ENCODE assay signal across 34 mouse cellular contexts in the genomic region with DNA sequence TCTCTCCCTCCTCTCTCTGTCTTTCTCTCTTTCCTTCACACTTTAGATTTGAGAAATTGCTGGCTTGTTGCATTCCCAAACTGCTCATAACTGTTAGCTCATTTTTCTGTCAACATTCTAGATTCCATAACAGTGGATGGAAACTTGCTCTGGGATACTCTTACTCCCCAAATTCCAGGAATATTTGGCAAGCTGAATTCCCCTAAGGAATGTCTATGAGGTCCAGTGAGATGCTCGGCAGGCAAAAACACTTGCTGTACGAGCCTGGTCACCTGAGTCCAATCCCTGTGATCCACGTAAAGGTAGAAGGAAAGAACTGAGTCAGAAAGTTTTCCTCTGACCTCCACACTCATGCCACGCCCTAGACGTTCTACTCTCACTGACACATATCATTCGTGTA. TPM values are rescaled to one million over a fixed set of nuclear protein-coding genes. Genes with fewer than 3 reads are reported as not detected.
DNase-seq lines count a peak whose midpoint lies in the region; ATAC-seq and TF ChIP-seq lines count a peak whose summit lies in the region.
"Had no signal": no experiment of that assay in that cellular context is flagged by ENCODE, and none has a peak within 500 bp of the region (broad histone marks: within the 10 kb centered on the region; RNA-seq: fewer than 3 reads in every experiment).

No protein-coding gene starts in this region.

- H3K36me3 ChIP-seq in heart, adult 2 months (ENCODE audit: control insufficient read depth, insufficient read depth, low read length): peaks cover 28% of the 10 kb centered on the region
- no peaks in the 10 kb centered on the region for H3K36me3 ChIP-seq in kidney, adult 2 months (ENCODE audit: control insufficient read depth, insufficient read depth, low read length)
- no peaks in the 10 kb centered on the region for H3K36me3 ChIP-seq in lung, embryonic 16.5 days (ENCODE audit: control insufficient read depth, insufficient read depth, low read length)
- H3K36me3 ChIP-seq: hindbrain, embryonic 13.5 days; midbrain, embryonic 10.5 days; stomach, embryonic 15.5 days had no signal

- peak; percentile 88 for DNase-seq in heart, adult 11 months
- DNase-seq in heart, adult 2 months: no peak
- peak; percentile 21 for DNase-seq in kidney, adult 2 months
- no peak for DNase-seq in kidney, postnatal 36 days
- no peak for DNase-seq in lung, adult 2 months
- DNase-seq in lung, postnatal 36 days: peak; percentile 49
- DNase-seq in right cerebral cortex, postnatal 10 days (ENCODE audit: low spot score in 2 of 2): no peak
- DNase-seq: cerebellum, adult 9-10 months; gastrocnemius, postnatal 25 days; kidney, postnatal 25 days; layer of hippocampus, adult 9-11 months; left cerebral cortex, postnatal 4 days; right cerebral cortex, postnatal 25 days; thymus, adult 2 months had no signal

- intact Hi-C loops in heart, adult 2 months (cut with DNase I): no loop called here

- peak; percentile 34; the same call in 1 of the 2 replicates for ATAC-seq in lung, embryonic 16.5 days (ENCODE audit: low read depth)
- ATAC-seq: forebrain, embryonic 13.5 days; inflammation-experienced regulatory T-cells, adult 6 months had no signal

- H3K4me2 ChIP-seq in lung, embryonic 16.5 days (ENCODE audit: low read depth, low read length): no peak overlapping the region
- H3K4me2 ChIP-seq: forebrain, embryonic 13.5 days; hindbrain, embryonic 13.5 days; liver, embryonic 11.5 days; stomach, embryonic 15.5 days had no signal

- H3K4me1 ChIP-seq in heart, adult 2 months (ENCODE audit: control insufficient read depth, insufficient read depth, low read length): peaks cover 7% of the 10 kb centered on the region
- H3K4me1 ChIP-seq in kidney, adult 2 months (ENCODE audit: control insufficient read depth, insufficient read depth, low read length): peaks cover 2% of the 10 kb centered on the region; the same call in 1 of the 2 replicates
- peaks cover 3% of the 10 kb centered on the region for H3K4me1 ChIP-seq in lung, embryonic 16.5 days (replicated peaks; ENCODE audit: control insufficient read depth, insufficient read depth, low read length)
- H3K4me1 ChIP-seq in lung, adult 2 months (ENCODE audit: control insufficient read depth, insufficient read depth, low read length): no peaks in the 10 kb centered on the region
- H3K4me1 ChIP-seq: forebrain, embryonic 13.5 days; hindbrain, embryonic 13.5 days; midbrain, embryonic 10.5 days; stomach, embryonic 15.5 days had no signal

- peaks cover 4% of the 10 kb centered on the region; the same call in 1 of the 2 replicates for H3K27me3 ChIP-seq in heart, adult 2 months (ENCODE audit: control insufficient read depth, insufficient read depth, low read length)
- no peaks in the 10 kb centered on the region for H3K27me3 ChIP-seq in kidney, adult 2 months (replicated peaks; ENCODE audit: control insufficient read depth, insufficient read depth, low read length)
- H3K27me3 ChIP-seq in lung, embryonic 16.5 days (ENCODE audit: control insufficient read depth, insufficient read depth, low read depth, low read length): peaks cover 3% of the 10 kb centered on the region; the same call in 1 of the 2 replicates
- H3K27me3 ChIP-seq: CH12.LX; stomach, embryonic 15.5 days had no signal

- no peak for TF ChIP-seq POLR2A in heart, adult 2 months (IDR thresholded peaks at IDR 0.05; ENCODE audit: insufficient read depth, low read depth, low read length)
- no peak for TF ChIP-seq POLR2A in kidney, adult 2 months (IDR thresholded peaks at IDR 0.05; ENCODE audit: low read depth, low read length)
- no peak for TF ChIP-seq POLR2A in lung, adult 2 months (IDR thresholded peaks at IDR 0.05; ENCODE audit: borderline replicate concordance, extremely low read depth, low read depth, low read length)

- no peaks in the 10 kb centered on the region for H3K79me2 ChIP-seq in heart, adult 2 months (replicated peaks; ENCODE audit: control insufficient read depth, insufficient read depth, low read length)

- TF ChIP-seq EP300 in heart, adult 2 months (IDR thresholded peaks at IDR 0.05; ENCODE audit: insufficient read depth, low read depth, low read length): no peak

- H3K27ac ChIP-seq in heart, adult 2 months: no peak overlapping the region
- H3K27ac ChIP-seq in kidney, adult 2 months (ENCODE audit: insufficient read depth, low read depth, low read length): peak overlapping the region; percentile 29; the same call in 1 of the 2 replicates
- no peak overlapping the region for H3K27ac ChIP-seq in lung, embryonic 16.5 days (ENCODE audit: low read length)
- H3K27ac ChIP-seq: forebrain, embryonic 13.5 days; hindbrain, embryonic 13.5 days; left cerebral cortex, adult 2 months; macrophage; midbrain, embryonic 10.5 days; stomach, embryonic 15.5 days had no signal

- H3K4me3 ChIP-seq in heart, adult 2 months: no peak overlapping the region
- no peak overlapping the region for H3K4me3 ChIP-seq in kidney, adult 2 months (ENCODE audit: insufficient read depth, low read depth, low read length)
- H3K4me3 ChIP-seq in lung, embryonic 16.5 days (ENCODE audit: low read length): no peak overlapping the region
- H3K4me3 ChIP-seq in lung, adult 2 months (replicated peaks; ENCODE audit: extremely low read depth, low read depth, low read length): no peak overlapping the region
- H3K4me3 ChIP-seq: erythroblast, embryonic 14.5 days; forebrain, embryonic 13.5 days; hindbrain, embryonic 13.5 days; left cerebral cortex, adult 2 months; midbrain, embryonic 10.5 days; stomach, embryonic 15.5 days had no signal

- H3K9ac ChIP-seq in heart, adult 2 months (ENCODE audit: low read depth, low read length): no peak overlapping the region
- H3K9ac ChIP-seq in lung, embryonic 16.5 days (ENCODE audit: low read length): no peak overlapping the region
- H3K9ac ChIP-seq: forebrain, embryonic 13.5 days; hindbrain, embryonic 13.5 days; stomach, embryonic 15.5 days had no signal

- WGBS in heart, adult 2 months: 54% methylated on average over 6 of the region's 6 CpGs
- WGBS in kidney, adult 2 months: 56% methylated on average over 6 of the region's 6 CpGs
- WGBS in lung, embryonic 16.5 days: 46% methylated on average over 6 of the region's 6 CpGs
- WGBS in lung, adult 2 months: 54% methylated on average over 6 of the region's 6 CpGs

- H3K9me3 ChIP-seq in lung, embryonic 16.5 days (ENCODE audit: control insufficient read depth, low read length): peaks cover 5% of the 10 kb centered on the region; the same call in 1 of the 2 replicates
- H3K9me3 ChIP-seq: stomach, embryonic 15.5 days had no signal

- TF ChIP-seq CTCF in heart, adult 2 months (IDR thresholded peaks at IDR 0.05): no peak
- TF ChIP-seq CTCF in kidney, adult 2 months (conservative IDR thresholded peaks at IDR 0.05; ENCODE audit: insufficient read depth, insufficient read length, low read depth, low read length): no peak
- no peak for TF ChIP-seq CTCF in lung, adult 2 months (IDR thresholded peaks at IDR 0.05; ENCODE audit: insufficient read depth, low read length)

RNA-seq across cellular contexts. Expression of gene 9230112D13Rik, which starts 9.9 kb away (rescaled TPM):
- total RNA-seq in heart, adult 2 months (2021): not detected
- polyA plus RNA-seq in heart, adult 2 months (2012; rRNA removed): not detected in 2 replicates
- polyA plus RNA-seq in kidney, adult 2 months (2012; rRNA removed): not detected in 2 replicates
- not detected in 2 replicates for polyA plus RNA-seq in lung, embryonic 16.5 days (2015; fragmentation: Nextera tagmentation; extraction: Ambion mirVana)
- not detected in 2 replicates for polyA plus RNA-seq in lung, adult 2 months (2012; rRNA removed)
- total RNA-seq: adrenal gland, adult 18-20 months; common myeloid progenitor, adult 5-6 weeks; gastrocnemius, postnatal 25 days; left cerebral cortex, adult 2 months; left cerebral cortex, postnatal 4 days; MEL; midbrain, postnatal 0 days; neutrophil, adult 5-6 weeks had no signal
- polyA plus RNA-seq: embryonic facial prominence, embryonic 11.5 days; forebrain, embryonic 13.5 days; frontal cortex, adult 2 months; heart, embryonic 14.5 days; hindbrain, embryonic 13.5 days; inflammation-experienced regulatory T-cells, adult 6 months; liver, embryonic 11.5 days; macrophage; midbrain, embryonic 10.5 days; midbrain, postnatal 0 days; spleen, adult 2 months; stomach, embryonic 15.5 days; thymus, adult 2 months had no signal

RNA-seq across cellular contexts. Expression of gene Bmpr1a, which starts 29.4 kb away (rescaled TPM):
- 10 to 100 TPM; 58.4 to 62.5 TPM for total RNA-seq in heart, adult 2 months (2021)
- polyA plus RNA-seq in heart, adult 2 months (2012; rRNA removed): 13.8 and 38.2 TPM in 2 replicates
- polyA plus RNA-seq in kidney, adult 2 months (2012; rRNA removed): 11.0 and 11.4 TPM in 2 replicates
- polyA plus RNA-seq in lung, embryonic 16.5 days (2015; fragmentation: Nextera tagmentation; extraction: Ambion mirVana): 18.1 and 25.8 TPM in 2 replicates
- polyA plus RNA-seq in lung, adult 2 months (2012; rRNA removed): 7.5 and 15.3 TPM in 2 replicates
- polyA plus RNA-seq: erythroblast, embryonic 14.5 days had no signal

RNA-seq across cellular contexts. Expression of gene Ldb3, which starts 55.9 kb away (rescaled TPM):
- total RNA-seq in heart, adult 2 months (2021): 1,000 to 10,000 TPM in 1 of 2 experiments, 100 to 1,000 TPM in 1; 940 to 1,084 TPM
- polyA plus RNA-seq in heart, adult 2 months (2012; rRNA removed): 1,077 and 1,138 TPM in 2 replicates
- polyA plus RNA-seq in kidney, adult 2 months (2012; rRNA removed): 1.9 and 26.0 TPM in 2 replicates
- polyA plus RNA-seq in lung, embryonic 16.5 days (2015; fragmentation: Nextera tagmentation; extraction: Ambion mirVana): 12.7 and 13.2 TPM in 2 replicates
- 26.6 and 81.2 TPM in 2 replicates for polyA plus RNA-seq in lung, adult 2 months (2012; rRNA removed)
- total RNA-seq: common myeloid progenitor, adult 5-6 weeks; MEL; neutrophil, adult 5-6 weeks had no signal
- polyA plus RNA-seq: erythroblast, embryonic 14.5 days; inflammation-experienced regulatory T-cells, adult 6 months; macrophage had no signal

Comparison
In these comparisons a context has a peak if more than half of its experiments do, and no peak if none do; other contexts are left out.
1. DNase-seq: peak in heart, adult 11 months (single experiment), kidney, adult 2 months (single experiment) and lung, postnatal 36 days (single experiment); none in heart, adult 2 months (0 of 2), kidney, postnatal 36 days (0 of 2), lung, adult 2 months (single experiment) and right cerebral cortex, postnatal 10 days (0 of 2).
2. RNA of gene Ldb3, which starts 55.9 kb away (polyA plus RNA-seq): 1,077 to 1,138 TPM in heart, adult 2 months; 26.6 to 81.2 TPM in lung, adult 2 months, 1.9 to 26.0 TPM in kidney, adult 2 months and 12.7 to 13.2 TPM in lung, embryonic 16.5 days; every median in the first group is over 10 times any median in the second.